Mouse (Mus musculus) embryonic facial prominence, embryonic 14.5 days (tissue): ENCODE measurements around the gene Upk1b. TPM values are rescaled to one million over a fixed set of nuclear protein-coding genes. Genes with fewer than 3 reads are reported as not detected.

Experiments used
- ATAC-seq: fragments of 200-750 bp; cut with Nextera tagmentation; 2 replicates; pipeline ENCODE4 v1.8.0; 2017; ENCODE audit warnings: low read depth, moderate number of reproducible peaks, moderate TSS enrichment
- DNase-seq: peaks from one replicate; pipeline ENCODE4 v3.0.0-alpha.2; 2015; ENCODE audit warnings: low spot score
- H3K27ac ChIP-seq: fragments of 300-500 bp; sonication (generic); replicated peaks from 2 replicates; pipeline ENCODE4 v1.5.1; 2014; ENCODE audit warnings: low read depth, mild to moderate bottlenecking, low read length, moderate library complexity
- H3K27me3 ChIP-seq: fragments of 300-500 bp; sonication (generic); replicated peaks from 2 replicates; pipeline ENCODE4 v1.6.1; 2014; ENCODE audit warnings: low read length; ENCODE audit not compliant: control insufficient read depth, insufficient read depth
- H3K36me3 ChIP-seq: fragments of 300-500 bp; sonication (generic); 2 replicates; pipeline ENCODE4 v1.6.1; 2014; ENCODE audit warnings: low read length, mixed read lengths; ENCODE audit not compliant: control insufficient read depth, insufficient read depth
- H3K4me1 ChIP-seq: fragments of 300-500 bp; sonication (generic); 2 replicates; pipeline ENCODE4 v1.6.1; 2014; ENCODE audit warnings: antibody characterized with exemption, low read length; ENCODE audit not compliant: control insufficient read depth, insufficient read depth
- H3K4me2 ChIP-seq: fragments of 300-500 bp; sonication (generic); 2 replicates; pipeline ENCODE4 v1.6.1; 2014; ENCODE audit warnings: low read depth, mild to moderate bottlenecking, low read length, moderate library complexity, mixed read lengths
- H3K4me3 ChIP-seq: fragments of 300-500 bp; sonication (generic); 2 replicates; pipeline ENCODE4 v1.5.1; 2014; ENCODE audit warnings: low read depth, mild to moderate bottlenecking, low read length
- H3K9ac ChIP-seq: fragments of 300-500 bp; sonication (generic); 2 replicates; pipeline ENCODE4 v1.6.1; 2014; ENCODE audit warnings: low read depth, mild to moderate bottlenecking, low read length, moderate library complexity, mixed read lengths
- H3K9me3 ChIP-seq: fragments of 300-500 bp; sonication (generic); 2 replicates; pipeline ENCODE4 v1.6.1; 2016; ENCODE audit warnings: low read length; ENCODE audit not compliant: control insufficient read depth
- WGBS: fragments of 180-500 bp; shearing (Covaris S2); extraction: QIAGEN DNeasy Blood & Tissue Kit; methylation state at CpG from one replicate; pipeline ENCODE4 v1.1.7; 2014; 5-methylcytosine and 5-hydroxymethylcytosine counted together
- polyA plus RNA-seq: library from polyadenylated mRNA; unstranded; fragments of >200 nt; fragmentation: Nextera tagmentation; extraction: Ambion mirVana; gene quantifications from 2 replicates; pipeline ENCODE4 v1.2.1, GENCODE M21; 2014

The Upk1b gene
- polyA plus RNA-seq, 1 experiment from 2014 or later: 34.4 TPM

GRCm38 (mm10) chr16:38742659-38743131 is 57.4 kb downstream of the Upk1b start:
- Histone ChIP-seq H3K27ac (peak overlapping the region; percentile 83), H3K9me3 (no peaks in the 10 kb centered on the region), H3K4me2 (peak overlapping the region; percentile 81), H3K36me3 (0 out of 2 replicates have a peak, but pooled peaks cover 6% of the 10 kb centered on the region), H3K4me3 (peak overlapping the region; percentile 76), H3K4me1 (no peaks in the 10 kb centered on the region), H3K27me3 (no peaks in the 10 kb centered on the region), H3K9ac (peak overlapping the region; percentile 84)
- WGBS: 0% methylated on average over 10 of the region's 13 CpGs
- ATAC-seq (peak; percentile 75), DNase-seq (peak; percentile 71)

- Histone ChIP-seq H3K36me3 (0 out of 2 replicates have a peak, but pooled peaks cover 6% of the 10 kb centered on the region), H3K4me1 (no peaks in the 10 kb centered on the region), H3K4me3 (peak within 1 kb of the TSS; percentile 76), H3K27me3 (no peaks in the 10 kb centered on the region), H3K9ac (peak within 1 kb of the TSS; percentile 84), H3K4me2 (peak within 1 kb of the TSS; percentile 81), H3K9me3 (no peaks in the 10 kb centered on the region), H3K27ac (peak within 1 kb of the TSS; percentile 83)
- WGBS: under 1% methylated on average over 12 of the region's 69 CpGs
- peak; percentile 95 for ATAC-seq
- peak; percentile 89 for DNase-seq
Observed at GRCm38 (mm10) chr16:38742113-38742658, 57.9 kb downstream of the Upk1b start, which contains the start of gene B4galt4. B4galt4 (plus strand) TSS chr16:38742264.

- peak overlapping the region; percentile 76 for H3K4me3 ChIP-seq
- DNase-seq (no peak), ATAC-seq (no peak)
- H3K4me1 ChIP-seq: no peaks in the 10 kb centered on the region
- peak overlapping the region; percentile 84; the same call in 1 of the 2 replicates for H3K9ac ChIP-seq
- no peaks in the 10 kb centered on the region for H3K9me3 ChIP-seq
- H3K36me3 ChIP-seq: 0 out of 2 replicates have a peak, but pooled peaks cover 6% of the 10 kb centered on the region
- peak overlapping the region; percentile 81 for H3K4me2 ChIP-seq
- 75% methylated on average over 13 of the region's 13 CpGs for WGBS
- no peaks in the 10 kb centered on the region for H3K27me3 ChIP-seq
- no peak overlapping the region for H3K27ac ChIP-seq
Observed at GRCm38 (mm10) chr16:38741204-38741903, 58.8 kb downstream of the Upk1b start.

GRCm38 (mm10) chr16:38730921-38731320 is 69.2 kb downstream of the Upk1b start:
- peak overlapping the region; percentile 42; the same call in 1 of the 2 replicates for H3K4me2 ChIP-seq
- peaks cover 5% of the 10 kb centered on the region; the same call in 1 of the 2 replicates for H3K4me1 ChIP-seq
- ATAC-seq (no peak), DNase-seq (no peak)
- H3K9ac ChIP-seq: no peak overlapping the region
- no peaks in the 10 kb centered on the region for H3K27me3 ChIP-seq
- H3K36me3 ChIP-seq: no peaks in the 10 kb centered on the region
- no peak overlapping the region for H3K4me3 ChIP-seq
- no peak overlapping the region for H3K27ac ChIP-seq
- H3K9me3 ChIP-seq: no peaks in the 10 kb centered on the region
- WGBS: 46% methylated on average over 8 of the region's 8 CpGs

- peak; percentile 88 for DNase-seq
Observed at GRCm38 (mm10) chr16:38729610-38730288, 70.4 kb downstream of the Upk1b start.

GRCm38 (mm10) chr16:38729139-38729538 is 71.0 kb downstream of the Upk1b start:
- H3K36me3 ChIP-seq: no peaks in the 10 kb centered on the region
- H3K27me3 ChIP-seq: no peaks in the 10 kb centered on the region
- no peak overlapping the region for H3K27ac ChIP-seq
- 79% methylated on average over 6 of the region's 6 CpGs for WGBS
- H3K4me3 ChIP-seq: no peak overlapping the region
- ATAC-seq: no peak
- peaks cover 5% of the 10 kb centered on the region; the same call in 1 of the 2 replicates for H3K4me1 ChIP-seq
- no peak for DNase-seq
- H3K4me2 ChIP-seq: no peak overlapping the region
- H3K9me3 ChIP-seq: no peaks in the 10 kb centered on the region
- H3K9ac ChIP-seq: no peak overlapping the region

More at GRCm38 (mm10) chr16:38729610-38730288, 70.4 kb downstream of the Upk1b start:
- Histone ChIP-seq H3K4me2 (peak overlapping the region; percentile 42), H3K4me1 (peaks cover 5% of the 10 kb centered on the region; the same call in 1 of the 2 replicates), H3K27ac (peak overlapping the region; percentile 28), H3K36me3 (no peaks in the 10 kb centered on the region), H3K9ac (0 out of 2 replicates have a peak overlapping the region, but pooled peaks have one; percentile 30), H3K4me3 (peak overlapping the region; percentile 14; the same call in 1 of the 2 replicates), H3K9me3 (no peaks in the 10 kb centered on the region), H3K27me3 (no peaks in the 10 kb centered on the region)
- peak; percentile 68; the same call in 1 of the 2 replicates for ATAC-seq
- WGBS: 44% methylated on average over 15 of the region's 15 CpGs

- DNase-seq (no peak), ATAC-seq (no peak)
- H3K9me3 ChIP-seq: no peaks in the 10 kb centered on the region
- H3K36me3 ChIP-seq: no peaks in the 10 kb centered on the region
- H3K4me1 ChIP-seq: peaks cover 5% of the 10 kb centered on the region; the same call in 1 of the 2 replicates
- H3K27me3 ChIP-seq: no peaks in the 10 kb centered on the region
- H3K4me2 ChIP-seq: no peak overlapping the region
- no peak overlapping the region for H3K9ac ChIP-seq
- H3K27ac ChIP-seq: no peak overlapping the region
- no peak overlapping the region for H3K4me3 ChIP-seq
- 92% methylated on average over 15 of the region's 15 CpGs for WGBS
Observed at GRCm38 (mm10) chr16:38728576-38729132, 71.5 kb downstream of the Upk1b start.

GRCm38 (mm10) chr16:38724974-38725373 is 75.2 kb downstream of the Upk1b start:
- Histone ChIP-seq H3K27me3 (no peaks in the 10 kb centered on the region), H3K27ac (no peak overlapping the region), H3K4me3 (no peak overlapping the region), H3K4me2 (no peak overlapping the region), H3K4me1 (no peaks in the 10 kb centered on the region; the same call in 1 of the 2 replicates), H3K9me3 (no peaks in the 10 kb centered on the region), H3K9ac (no peak overlapping the region), H3K36me3 (no peaks in the 10 kb centered on the region)
- ATAC-seq (no peak), DNase-seq (no peak)
- 67% methylated on average over 13 of the region's 13 CpGs for WGBS
